Mouse (Mus musculus): ENCODE data around the gene Rps11.
"Not testable (repeated sequence)": the region's sequence is repeated elsewhere in the genome, so short reads cannot be mapped to it uniquely, and the experiment has no call there.

The Rps11 gene

DNA sequence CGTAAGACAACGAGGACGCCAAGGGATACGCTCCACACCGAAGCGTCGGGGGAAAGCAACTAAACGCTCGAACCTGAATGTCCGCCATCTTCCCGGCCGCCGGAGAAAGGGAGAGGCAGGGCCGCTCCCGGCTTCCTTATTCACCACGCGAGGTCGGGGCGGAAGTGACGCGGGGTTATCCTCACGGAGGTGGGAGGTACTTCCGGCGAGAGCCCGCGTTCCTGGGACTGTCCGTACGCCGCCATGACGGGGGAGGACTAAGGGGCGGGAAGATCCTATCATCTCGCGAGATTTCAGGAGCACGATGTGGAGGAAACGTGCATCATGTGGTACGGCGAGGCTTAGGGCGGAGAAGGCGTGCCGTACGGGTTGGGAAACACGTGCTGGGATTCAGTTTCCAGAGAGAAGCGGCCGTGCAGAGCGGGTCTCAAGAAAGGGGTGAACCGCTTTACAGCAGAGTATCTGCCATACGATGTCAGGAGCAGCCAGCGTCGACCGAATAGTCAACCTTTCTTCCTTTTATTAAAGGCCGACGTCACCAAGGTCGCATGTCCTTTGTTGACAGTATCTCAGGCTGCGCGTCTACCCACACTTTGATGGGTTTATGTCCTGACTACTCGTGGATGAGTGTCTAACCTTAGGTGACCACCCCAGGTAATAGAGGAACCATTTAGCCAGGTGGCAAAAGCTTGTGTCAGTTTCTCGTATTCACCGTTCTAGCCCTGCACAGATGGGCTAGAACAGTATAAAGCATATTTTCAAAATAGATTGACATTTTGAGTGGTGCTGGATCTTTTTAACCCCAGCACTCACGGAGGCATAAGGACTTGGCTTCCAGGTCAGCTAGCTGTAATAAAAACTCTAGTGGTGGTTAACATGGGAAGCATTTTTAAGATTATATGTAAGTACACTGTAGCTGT, at the start of gene Rps11:
Rps11 (minus strand) TSS at position 216 of the 920 bp plus-strand sequence.
- DNase-seq (ENCODE audit: low spot score), result peak; percentile 99

DNA sequence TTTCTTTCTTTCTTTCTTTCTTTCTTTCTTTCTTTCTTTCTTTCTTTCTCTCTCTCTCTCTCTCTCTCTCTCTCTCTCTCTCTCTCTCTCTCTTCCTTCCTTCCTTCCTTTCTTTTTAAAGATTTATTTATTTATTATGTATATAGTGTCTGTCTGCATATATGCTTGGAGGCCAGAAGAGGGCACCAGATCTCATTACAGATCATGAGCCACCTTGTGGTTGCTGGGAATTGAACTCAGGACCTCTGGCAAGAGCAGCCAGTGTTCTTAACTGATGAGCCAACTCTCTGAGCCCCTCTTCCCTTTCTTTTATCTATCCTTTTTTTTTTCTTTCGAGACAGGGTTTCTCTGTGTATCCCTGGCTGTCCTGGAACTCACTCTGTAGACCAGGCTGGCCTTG, 49.5 kb upstream of the Rps11 start:
- DNase-seq (ENCODE audit: low spot score), result not testable (repeated sequence)

- no peak for DNase-seq (ENCODE audit: low spot score)
Observed at GRCm38 (mm10) chr7:45172974-45173373, 48.7 kb upstream of the Rps11 start.

DNA sequence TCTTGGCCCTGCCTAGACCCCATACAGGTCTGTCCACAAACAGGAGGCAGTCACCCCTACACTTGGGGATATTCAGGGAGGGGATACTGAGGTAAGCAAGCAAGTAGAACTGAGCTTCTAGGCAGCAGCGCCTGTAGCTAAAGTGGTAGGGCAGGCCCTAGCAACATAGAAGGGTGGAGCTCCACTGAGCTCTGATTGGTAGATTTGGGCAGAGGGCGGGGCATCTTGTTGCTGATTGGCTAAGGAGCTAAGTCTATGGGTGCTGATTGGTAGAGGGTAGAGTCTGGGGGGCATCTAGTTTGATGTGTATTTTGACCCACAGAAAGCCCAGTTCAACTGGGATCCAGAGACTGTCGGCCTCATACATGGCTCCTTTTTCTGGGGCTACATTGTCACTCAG, 45.3 kb upstream of the Rps11 start:
- no peak for DNase-seq (ENCODE audit: low spot score)

DNA sequence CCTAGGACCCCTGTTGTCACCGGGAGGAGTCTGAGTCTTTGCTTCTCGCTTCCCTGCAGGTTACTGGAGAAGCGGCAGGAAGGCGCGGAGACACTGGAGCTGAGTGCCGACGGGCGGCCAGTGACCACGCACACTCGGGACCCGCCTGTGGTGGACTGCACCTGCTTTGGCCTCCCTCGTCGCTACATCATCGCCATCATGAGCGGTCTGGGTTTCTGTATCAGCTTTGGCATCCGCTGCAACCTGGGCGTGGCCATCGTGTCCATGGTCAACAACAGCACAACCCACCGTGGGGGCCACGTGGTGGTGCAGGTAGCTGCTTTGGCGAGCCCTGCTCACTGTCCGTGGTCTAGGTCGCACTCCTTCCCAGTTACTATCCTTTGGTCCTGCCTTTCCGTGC, 44.4 kb upstream of the Rps11 start:
- no peak for DNase-seq (ENCODE audit: low spot score)

DNA sequence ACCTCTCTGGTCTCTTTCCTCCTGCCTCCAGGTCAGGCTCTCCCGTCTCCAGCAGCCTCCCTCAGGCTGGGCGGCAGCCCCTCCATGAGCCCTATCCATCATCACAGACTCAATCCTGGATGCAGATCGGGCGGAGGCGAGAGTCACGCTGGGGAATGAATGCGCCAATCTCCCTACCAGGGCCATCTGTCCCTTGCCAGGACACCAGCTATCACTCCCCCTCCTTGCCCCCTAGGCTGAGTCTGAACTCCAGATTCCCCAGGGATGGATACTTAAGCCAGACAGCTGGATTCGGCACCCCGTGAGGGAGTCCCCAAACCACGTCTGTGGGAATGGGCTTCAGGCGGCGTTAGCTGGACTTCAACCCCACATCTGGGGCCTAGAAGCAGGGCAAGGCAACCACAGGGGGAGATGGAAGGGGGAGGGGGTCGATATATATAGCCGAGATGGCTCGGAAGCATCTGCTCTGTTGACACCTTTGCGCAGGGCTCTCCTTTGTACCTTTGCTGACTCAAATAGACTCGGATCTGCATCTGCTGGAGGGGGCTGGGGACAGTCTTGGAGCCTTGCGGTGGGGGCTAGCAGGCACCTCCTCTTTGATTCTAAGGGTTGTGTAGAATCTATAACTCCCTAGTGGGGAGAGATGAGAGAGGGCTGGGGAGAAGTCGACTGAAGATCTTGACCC, 43.7 kb upstream of the Rps11 start:
- no peak for DNase-seq (ENCODE audit: low spot score)

DNA sequence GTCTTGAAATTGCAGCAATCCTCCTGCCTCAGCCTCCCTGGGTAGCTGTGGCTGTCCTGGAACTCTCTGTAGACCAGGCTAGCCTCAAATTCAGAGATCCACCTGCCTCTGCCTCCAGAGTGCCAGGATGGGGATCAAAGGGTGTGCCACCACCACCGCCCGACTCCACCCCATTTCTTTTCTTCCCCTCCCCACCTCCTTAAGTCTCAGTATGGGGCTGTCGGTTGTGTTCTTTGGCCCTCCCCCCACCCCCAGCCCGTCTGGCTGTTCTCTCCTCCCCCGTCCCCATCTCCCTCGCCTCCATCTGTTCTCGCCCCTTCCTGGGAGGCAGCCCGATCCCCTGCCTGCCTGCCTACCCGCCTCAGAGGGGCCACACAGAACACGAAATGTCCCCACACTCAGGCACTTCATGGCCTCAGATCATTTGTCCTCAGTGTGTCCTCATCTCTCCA, 42.7 kb upstream of the Rps11 start:
- DNase-seq (ENCODE audit: low spot score), result no peak

DNA sequence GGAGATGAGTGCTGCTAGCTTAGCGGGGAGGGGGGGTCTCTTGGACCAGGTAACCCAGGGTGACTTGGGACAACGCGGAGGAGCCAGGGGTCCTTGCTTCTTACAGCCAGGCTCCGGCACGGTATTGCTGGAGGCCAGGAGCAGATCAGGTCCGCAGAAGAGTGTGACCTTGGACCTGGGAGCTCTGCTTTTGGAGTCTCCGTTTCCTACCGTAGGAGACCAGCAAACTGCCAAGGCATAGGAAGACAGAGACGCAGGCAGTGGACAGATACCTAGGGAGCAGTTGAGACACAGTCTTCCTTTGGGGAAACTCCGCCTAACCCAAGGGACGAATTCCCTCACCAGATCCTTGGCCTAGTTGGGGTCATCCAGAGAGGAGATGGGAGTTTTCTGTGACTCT, 41.5 kb upstream of the Rps11 start:
- DNase-seq (ENCODE audit: low spot score), result no peak

DNA sequence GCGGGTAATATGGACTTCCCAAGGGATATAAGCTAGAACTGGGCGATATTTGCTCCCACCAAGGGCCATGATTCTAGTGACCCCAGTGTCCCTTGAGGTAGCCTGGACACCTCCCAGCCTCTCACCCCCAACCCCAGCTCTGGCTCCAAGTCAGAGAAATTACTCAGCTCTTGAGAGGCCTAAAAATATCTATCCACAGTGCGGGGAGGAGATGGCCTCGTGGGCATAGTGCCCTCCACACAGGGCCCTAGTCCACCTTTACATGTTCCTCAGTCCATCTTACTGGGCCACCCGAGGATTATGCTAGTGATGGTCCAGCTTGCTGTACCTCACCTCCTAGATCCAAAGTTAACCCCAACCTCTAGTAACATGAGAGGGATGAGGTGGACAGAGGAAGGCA, 40.6 kb upstream of the Rps11 start:
- DNase-seq (ENCODE audit: low spot score), result no peak

DNA sequence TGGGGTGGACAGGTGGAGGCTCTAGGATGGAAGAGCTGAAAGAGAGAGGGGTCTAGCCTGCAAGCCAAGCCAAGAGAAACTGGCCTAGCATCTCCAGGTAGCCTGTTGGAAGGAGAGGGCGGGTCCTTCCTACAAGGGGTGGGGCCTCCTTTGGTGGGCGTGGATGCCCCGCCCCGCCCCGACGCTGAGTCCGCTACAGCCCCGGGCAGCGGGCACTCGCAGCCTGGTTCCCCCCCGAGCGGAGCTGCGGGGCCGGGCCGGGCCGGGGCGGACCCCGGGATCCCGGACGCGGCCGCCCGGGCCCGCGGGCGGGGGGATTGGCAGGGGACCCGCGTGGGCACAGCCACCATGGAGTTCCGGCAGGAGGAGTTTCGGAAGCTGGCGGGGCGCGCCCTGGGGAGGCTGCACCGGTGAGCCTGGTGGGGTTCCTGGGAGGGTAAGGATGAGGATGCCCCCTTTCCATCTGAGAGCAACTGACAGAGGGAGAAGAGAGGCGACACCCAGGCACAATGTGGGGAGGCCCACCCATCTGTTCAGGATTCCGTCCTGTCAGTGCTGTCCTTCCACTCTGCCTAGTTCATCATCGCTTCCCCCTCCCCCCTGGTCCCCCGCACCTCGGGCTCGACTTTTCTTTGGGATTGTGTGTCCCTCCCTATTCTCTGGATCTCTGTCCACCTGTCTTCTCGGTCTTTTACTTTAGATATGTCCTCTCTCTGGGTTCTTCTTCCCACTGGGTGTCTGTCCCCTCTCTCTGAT, 39.7 kb upstream of the Rps11 start, which contains the start of gene Slc17a7:
Slc17a7 (plus strand) TSS at position 215 of the 756 bp plus-strand sequence.
- DNase-seq (ENCODE audit: low spot score), result peak; percentile 60

GRCm38 (mm10) chr7:45162996-45163615, 38.9 kb upstream of the Rps11 start:
- no peak for DNase-seq (ENCODE audit: low spot score)

DNA sequence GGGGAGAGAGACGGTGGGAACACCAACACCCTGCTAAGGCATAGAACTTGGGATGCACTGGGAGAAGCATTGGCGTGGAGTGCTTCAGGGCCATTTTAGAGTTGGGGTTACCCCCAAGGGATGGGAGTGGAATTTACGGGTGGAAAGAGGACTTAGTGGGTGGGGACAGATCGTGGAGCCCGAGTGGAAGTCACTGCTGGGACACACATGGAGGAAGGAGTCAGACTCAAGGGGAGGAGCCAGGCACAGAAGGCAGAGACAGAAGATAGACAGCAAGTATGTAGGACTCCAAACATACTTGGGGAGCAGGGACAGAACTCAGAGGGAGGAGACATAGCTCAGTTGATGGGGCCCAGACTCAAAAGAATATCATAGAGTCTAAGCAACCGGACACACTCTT, 38.3 kb upstream of the Rps11 start:
- no peak for DNase-seq (ENCODE audit: low spot score)

DNA sequence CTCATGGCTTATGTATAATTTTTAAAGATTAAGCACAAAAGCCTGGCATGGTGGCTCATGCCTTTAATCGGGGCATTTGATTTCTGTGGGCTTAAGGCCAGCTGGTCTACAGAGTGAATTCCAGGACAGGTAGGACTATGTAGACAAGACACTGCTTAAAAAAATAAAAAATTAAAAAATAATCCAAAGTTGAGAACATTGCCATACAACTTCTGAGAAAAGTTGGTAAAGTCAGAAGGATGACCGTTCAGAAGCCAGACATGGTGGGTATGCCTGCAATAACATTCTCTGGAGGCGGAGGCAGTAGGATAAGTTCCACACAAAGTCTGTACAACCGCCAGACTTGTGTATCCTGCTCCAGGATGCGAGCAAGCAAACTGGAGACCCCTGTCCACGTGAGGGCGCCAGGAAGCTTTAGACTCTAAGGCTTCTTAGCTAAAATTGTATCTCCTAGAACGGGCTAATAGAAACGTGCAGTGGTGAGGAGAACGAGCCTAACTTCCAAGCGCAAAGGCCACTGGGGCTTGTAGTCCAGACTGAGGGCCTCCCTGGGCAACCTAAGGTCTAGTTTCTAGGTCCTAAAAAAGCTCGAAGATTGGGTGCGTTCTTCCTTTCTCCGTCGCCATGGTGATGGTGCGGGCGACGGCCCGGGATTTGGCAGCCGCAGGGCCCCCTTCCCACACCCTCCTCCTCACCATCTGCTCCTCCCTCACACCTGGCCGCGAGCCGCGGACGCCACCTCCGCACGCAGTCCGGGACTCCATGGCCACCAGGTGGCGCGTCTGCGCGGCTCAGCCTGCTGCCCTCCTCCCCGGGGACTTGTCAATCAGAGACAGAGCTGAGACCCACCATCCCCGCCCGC, 37.6 kb upstream of the Rps11 start:
- peak; percentile 94 for DNase-seq (ENCODE audit: low spot score)

DNA sequence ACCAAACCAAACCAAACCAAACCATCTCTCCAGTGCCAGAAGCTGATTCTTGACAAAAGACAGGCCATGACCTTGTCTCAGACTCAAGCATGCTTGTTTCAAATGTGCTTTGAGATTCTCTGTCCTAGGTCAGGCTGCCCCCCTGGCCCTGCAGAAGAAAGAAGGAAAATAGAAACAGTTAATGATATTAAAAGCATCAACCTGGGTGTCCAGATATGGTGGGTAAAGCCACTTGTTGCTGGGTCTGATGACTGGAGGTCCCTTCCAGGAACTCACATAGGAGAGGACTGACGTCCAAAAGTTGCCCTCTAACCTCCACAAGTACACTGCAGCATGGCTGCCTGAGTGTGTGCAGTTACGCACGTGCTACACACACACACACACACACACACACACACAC, 36.6 kb upstream of the Rps11 start:
- no peak for DNase-seq (ENCODE audit: low spot score)

DNA sequence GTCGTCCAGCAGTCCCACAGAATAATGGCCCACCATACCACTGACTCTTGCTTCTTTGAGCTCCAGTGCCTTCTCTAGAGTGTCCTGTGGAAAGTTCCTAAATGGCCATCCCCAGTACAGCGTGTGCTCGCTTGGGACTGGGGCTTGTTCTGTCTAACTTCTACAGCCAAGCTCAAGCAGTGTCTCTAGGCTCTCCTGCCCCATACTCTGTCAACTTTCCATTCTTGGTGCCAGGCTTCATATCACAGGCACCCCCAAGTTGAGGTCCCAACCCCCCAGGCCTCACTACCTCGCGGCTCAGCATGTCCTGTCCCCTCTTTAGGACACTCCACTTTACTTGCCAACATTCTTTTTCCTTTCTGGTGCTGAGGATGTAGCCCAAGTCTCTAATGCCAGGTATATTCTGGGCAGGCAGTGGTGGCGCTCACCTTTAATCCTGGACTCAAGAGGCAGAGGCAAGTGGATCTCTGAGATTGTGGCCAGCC, 36.1 kb upstream of the Rps11 start:
- no peak for DNase-seq (ENCODE audit: low spot score)

GRCm38 (mm10) chr7:45158991-45159390, 34.8 kb upstream of the Rps11 start:
- no peak for DNase-seq (ENCODE audit: low spot score)

- DNase-seq (ENCODE audit: low spot score), result no peak
Observed at GRCm38 (mm10) chr7:45157459-45157858, 33.2 kb upstream of the Rps11 start.

GRCm38 (mm10) chr7:45156206-45156605, 32.0 kb upstream of the Rps11 start:
- no peak for DNase-seq (ENCODE audit: low spot score)

DNA sequence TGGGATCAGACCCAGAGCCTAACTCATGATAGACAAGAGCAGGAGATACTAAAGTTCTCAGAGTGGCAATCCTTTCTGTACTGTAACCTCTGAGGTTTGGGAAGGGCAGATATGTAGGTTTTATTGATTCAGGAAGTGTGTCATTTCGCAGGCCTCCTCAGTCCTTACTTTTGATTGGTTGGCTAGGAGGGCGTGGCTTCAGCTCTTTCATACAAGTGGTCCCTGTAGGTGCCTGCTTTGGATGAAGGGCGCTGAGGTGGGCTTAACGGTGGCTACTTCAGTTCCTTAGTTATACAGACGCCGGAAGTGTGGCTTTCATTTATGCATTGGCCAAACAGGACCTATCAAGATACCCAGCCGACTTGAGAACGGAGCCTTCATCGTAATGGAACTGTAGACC, 31.4 kb upstream of the Rps11 start:
- DNase-seq (ENCODE audit: low spot score), result no peak

- peak; percentile 63 for DNase-seq (ENCODE audit: low spot score)
Observed at GRCm38 (mm10) chr7:45154993-45155514, 30.8 kb upstream of the Rps11 start.
